Mouse (Mus musculus) ES-Bruce4 (cell line): ENCODE data around the gene Prss50. TPM values are rescaled to one million over a fixed set of nuclear protein-coding genes. Genes with fewer than 3 reads are reported as not detected.

Experiments
- H3K27ac ChIP-seq: 2 replicates; pipeline ENCODE4 v1.5.1; 2012; ENCODE audit warnings: low read length, inconsistent platforms; ENCODE audit not compliant: insufficient read depth
- H3K27me3 ChIP-seq: 2 replicates; pipeline ENCODE4 v1.6.1; 2012; ENCODE audit warnings: mild to moderate bottlenecking, low read length, inconsistent platforms; ENCODE audit not compliant: control insufficient read depth, poor library complexity, insufficient read depth, severe bottlenecking
- H3K36me3 ChIP-seq: 2 replicates; pipeline ENCODE4 v1.6.1; 2012; ENCODE audit warnings: inconsistent platforms, mild to moderate bottlenecking, low read length, moderate library complexity; ENCODE audit not compliant: control insufficient read depth, poor library complexity, insufficient read depth, severe bottlenecking
- H3K4me1 ChIP-seq: one replicate; pipeline ENCODE4 v1.8.1; 2011; ENCODE audit warnings: low read length; ENCODE audit not compliant: control insufficient read depth, insufficient read depth
- H3K4me3 ChIP-seq: 2 replicates; pipeline ENCODE4 v1.5.1; 2011; ENCODE audit warnings: low read depth, mild to moderate bottlenecking, low read length
- H3K9ac ChIP-seq: 2 replicates; pipeline ENCODE4 v1.6.1; 2012; ENCODE audit warnings: low read depth, mild to moderate bottlenecking, inconsistent platforms; ENCODE audit not compliant: poor library complexity, severe bottlenecking
- H3K9me3 ChIP-seq: replicated peaks from 2 replicates; pipeline ENCODE4 v1.6.1; 2012; ENCODE audit warnings: mild to moderate bottlenecking, low read length, inconsistent platforms; ENCODE audit not compliant: control insufficient read depth, poor library complexity, insufficient read depth, severe bottlenecking
- CTCF ChIP-seq: IDR thresholded peaks from one replicate; pipeline ENCODE4 v1.8.1; 2011; ENCODE audit warnings: low read depth, low read length
- EP300 ChIP-seq: IDR thresholded peaks from 2 replicates; pipeline ENCODE4 v1.6.1; 2011; ENCODE audit warnings: low read depth, low read length; ENCODE audit not compliant: insufficient read depth
- POLR2A ChIP-seq: IDR thresholded peaks from one replicate; pipeline ENCODE4 v1.8.1; 2011; ENCODE audit warnings: low read length; ENCODE audit not compliant: insufficient read depth
- polyA plus RNA-seq: library from polyadenylated mRNA; stranded (reverse); fragments of >200 nt; gene quantifications from 2 replicates; pipeline ENCODE4 v1.2.4, GENCODE M21; 2011; ENCODE audit warnings: low read depth; ENCODE audit not compliant: missing spikeins, insufficient read depth, insufficient read length

The Prss50 gene
- polyA plus RNA-seq, 1 experiment, result 2.7 TPM

- 0 out of 2 replicates have a peak overlapping the region, but pooled peaks have one; percentile 54 for H3K9ac ChIP-seq
- H3K36me3 ChIP-seq, result no peaks in the 10 kb centered on the region
- H3K27ac ChIP-seq, result no peak overlapping the region
- H3K27me3 ChIP-seq, result no peaks in the 10 kb centered on the region
- H3K4me1 ChIP-seq, result peaks cover 6% of the 10 kb centered on the region
- H3K9me3 ChIP-seq, result no peaks in the 10 kb centered on the region
- TF ChIP-seq EP300 (no peak), CTCF (no peak), POLR2A (no peak)
- no peak overlapping the region for H3K4me3 ChIP-seq
Observed at GRCm38 (mm10) chr9:110858523-110858922, 756 bp downstream of the Prss50 start.

- Histone ChIP-seq H3K27me3 (no peaks in the 10 kb centered on the region), H3K4me1 (peaks cover 6% of the 10 kb centered on the region), H3K27ac (no peak overlapping the region), H3K4me3 (no peak overlapping the region), H3K36me3 (no peaks in the 10 kb centered on the region), H3K9me3 (no peaks in the 10 kb centered on the region), H3K9ac (no peak overlapping the region)
- TF ChIP-seq CTCF, result no peak
Observed at GRCm38 (mm10) chr9:110858967-110859596, 1.3 kb downstream of the Prss50 start.

- Histone ChIP-seq H3K27me3 (no peaks in the 10 kb centered on the region), H3K4me3 (no peak overlapping the region), H3K27ac (no peak overlapping the region), H3K4me1 (no peaks in the 10 kb centered on the region), H3K9ac (no peak overlapping the region), H3K36me3 (no peaks in the 10 kb centered on the region), H3K9me3 (no peaks in the 10 kb centered on the region)
- TF ChIP-seq CTCF (peak; percentile 56), EP300 (no peak)
Observed at GRCm38 (mm10) chr9:110871030-110871429, 13.3 kb downstream of the Prss50 start.

DNA sequence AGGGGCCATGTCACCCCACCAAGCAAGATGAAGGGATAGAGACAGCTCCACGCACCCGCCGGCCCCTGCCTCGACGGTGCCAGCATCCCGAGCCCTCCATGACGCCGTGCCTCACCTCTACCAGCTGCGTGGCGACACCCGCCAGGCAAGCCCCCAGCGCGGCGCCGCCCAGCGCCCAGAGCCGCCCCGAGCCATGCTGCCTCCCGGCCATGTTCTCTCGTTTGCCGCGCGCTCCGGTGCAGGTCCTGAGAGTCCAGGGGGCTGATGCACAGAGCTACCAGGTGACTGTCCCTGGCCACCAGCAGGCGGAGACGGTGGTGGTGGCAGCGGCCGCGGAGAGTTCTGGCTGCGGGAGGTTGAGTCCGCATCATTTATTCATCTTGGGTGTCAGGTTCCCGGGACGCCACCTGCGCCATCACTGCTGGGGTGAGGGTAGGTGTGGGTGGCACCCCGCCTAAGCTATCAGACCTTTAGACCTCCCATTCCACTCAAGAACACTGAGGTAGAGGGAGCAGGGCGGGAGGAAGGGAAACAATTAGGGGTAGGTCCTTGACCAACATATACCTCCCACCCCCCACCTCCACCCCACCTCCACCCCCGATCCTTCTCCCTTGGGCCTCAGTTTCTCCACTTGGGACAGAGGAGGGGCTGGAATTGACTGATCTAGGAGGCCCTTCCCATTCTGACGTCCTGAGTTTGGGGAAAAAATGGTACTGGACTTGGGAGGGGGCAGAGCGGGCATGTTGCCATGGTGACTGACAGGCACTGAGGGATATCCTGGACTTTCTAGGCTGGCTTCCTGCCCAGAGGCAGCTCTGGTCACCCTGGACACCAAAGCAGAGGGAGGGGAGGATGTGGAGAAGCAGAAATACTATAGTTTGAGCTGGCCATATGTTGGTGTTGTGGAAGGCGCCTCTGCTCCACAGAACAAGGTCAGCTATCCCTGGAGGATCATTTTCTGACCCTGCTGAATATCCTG lies 16.2 kb downstream of the Prss50 start:
- no peaks in the 10 kb centered on the region for H3K9me3 ChIP-seq
- H3K9ac ChIP-seq, result peak overlapping the region; percentile 38
- H3K27me3 ChIP-seq, result no peaks in the 10 kb centered on the region
- H3K4me3 ChIP-seq, result peak overlapping the region; percentile 55
- no peak overlapping the region for H3K27ac ChIP-seq
- no peaks in the 10 kb centered on the region for H3K36me3 ChIP-seq
- TF ChIP-seq EP300, result no peak
- H3K4me1 ChIP-seq, result no peaks in the 10 kb centered on the region

DNA sequence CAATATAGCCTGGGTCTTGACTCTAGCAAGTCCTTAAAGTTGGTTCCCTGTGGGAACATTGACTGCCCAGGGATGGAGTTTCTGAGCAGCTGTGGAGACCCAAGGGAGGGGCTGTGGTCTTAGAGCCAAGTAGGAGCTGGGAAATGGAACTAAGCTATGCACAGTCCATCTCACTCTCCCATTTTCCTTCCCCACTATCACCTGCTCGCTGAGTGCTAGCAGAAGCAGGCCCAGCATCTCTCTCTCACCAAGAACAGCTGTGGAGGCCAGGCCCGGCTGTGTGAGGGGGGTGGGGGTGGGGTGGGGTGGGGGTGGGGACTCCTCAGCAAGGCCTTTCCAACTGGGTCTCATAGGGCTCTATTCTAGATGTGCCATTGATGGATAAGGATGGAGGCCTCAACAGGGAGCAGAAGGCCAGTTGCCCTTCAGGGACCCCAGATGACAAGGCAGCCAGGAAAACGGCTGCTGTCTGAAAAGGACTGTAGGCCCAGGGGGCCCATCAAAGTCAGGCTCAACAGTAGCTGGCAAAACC lies 17.0 kb downstream of the Prss50 start:
- Histone ChIP-seq H3K27me3 (no peaks in the 10 kb centered on the region), H3K9ac (no peak overlapping the region), H3K36me3 (no peaks in the 10 kb centered on the region), H3K4me3 (no peak overlapping the region), H3K4me1 (no peaks in the 10 kb centered on the region), H3K9me3 (no peaks in the 10 kb centered on the region), H3K27ac (no peak overlapping the region)
- TF ChIP-seq POLR2A (no peak), EP300 (no peak), CTCF (no peak)

DNA sequence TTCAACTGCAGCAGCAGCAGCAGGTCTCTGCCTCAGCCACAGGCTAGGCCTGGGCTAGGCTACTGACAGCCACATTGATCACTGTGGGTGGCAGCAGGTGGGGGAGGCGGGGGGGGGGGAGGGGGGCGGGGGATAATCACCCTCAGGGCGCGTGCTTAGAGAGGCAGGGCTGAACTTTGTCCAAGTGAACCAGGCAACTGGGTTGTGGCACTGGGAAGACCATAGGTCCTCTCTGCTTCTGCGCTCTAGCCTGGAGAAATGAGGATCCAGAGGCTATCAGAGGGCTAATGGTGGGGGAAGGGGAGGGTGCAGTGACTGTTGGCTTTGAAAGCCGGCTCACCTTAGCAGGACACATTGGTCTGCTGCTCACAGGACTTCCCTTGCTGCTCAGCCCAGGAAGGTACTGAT lies 17.5 kb downstream of the Prss50 start:
- H3K9me3 ChIP-seq, result no peaks in the 10 kb centered on the region
- H3K4me1 ChIP-seq, result no peaks in the 10 kb centered on the region
- no peaks in the 10 kb centered on the region for H3K27me3 ChIP-seq
- TF ChIP-seq POLR2A (no peak), EP300 (no peak), CTCF (no peak)
- H3K4me3 ChIP-seq, result no peak overlapping the region
- H3K9ac ChIP-seq, result no peak overlapping the region
- no peak overlapping the region for H3K27ac ChIP-seq
- no peaks in the 10 kb centered on the region for H3K36me3 ChIP-seq
